Comparison of ENCODE assay signal across 24 mouse cellular contexts in the genomic region with DNA sequence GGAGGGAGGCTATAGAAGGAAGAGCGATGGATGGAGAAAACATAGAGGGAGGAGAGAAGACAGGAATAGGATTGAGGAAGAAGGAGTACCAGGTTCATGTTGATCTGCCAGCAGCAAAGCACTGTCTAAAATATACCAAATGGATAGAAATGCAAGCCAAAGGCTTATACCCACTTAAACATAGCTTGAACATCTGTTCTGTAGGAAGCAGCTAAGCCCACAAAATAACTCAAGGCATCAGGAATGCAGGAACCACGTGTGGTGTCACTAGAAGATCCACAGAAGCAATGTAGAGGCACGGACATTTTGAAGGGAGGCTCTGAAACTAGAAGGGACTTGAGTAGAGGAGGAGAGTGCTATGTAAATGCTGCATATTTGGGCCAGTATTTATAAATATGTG.
DNase-seq lines count a peak whose midpoint lies in the region; ATAC-seq lines count a peak whose summit lies in the region.
"Had no signal": no experiment of that assay in that cellular context is flagged by ENCODE, and none has a peak within 500 bp of the region (broad histone marks: within the 10 kb centered on the region; RNA-seq: fewer than 3 reads in every experiment).

No protein-coding gene starts in this region.

- no peaks in the 10 kb centered on the region for H3K36me3 ChIP-seq in forebrain, embryonic 16.5 days (ENCODE audit: control insufficient read depth, insufficient read depth)
- H3K36me3 ChIP-seq: embryonic facial prominence, embryonic 12.5 days; forebrain, embryonic 12.5 days; heart, embryonic 10.5 days; hindbrain, embryonic 12.5 days had no signal

- ATAC-seq in forebrain, embryonic 16.5 days: no peak
- ATAC-seq: activated CD4-positive, CD25-positive, alpha-beta regulatory T cell, adult 4 months; forebrain, postnatal 0 days; hindbrain, embryonic 16.5 days; inflammation-experienced regulatory T-cells, adult 6 months; Patski had no signal

- 0 out of 2 replicates have a peak, but pooled peaks cover 2% of the 10 kb centered on the region for H3K4me1 ChIP-seq in forebrain, embryonic 16.5 days (replicated peaks; ENCODE audit: control insufficient read depth, insufficient read depth, low read length)
- H3K4me1 ChIP-seq: embryonic facial prominence, embryonic 12.5 days; forebrain, embryonic 12.5 days; heart, embryonic 10.5 days; hindbrain, embryonic 12.5 days had no signal

- no peak overlapping the region for H3K4me2 ChIP-seq in forebrain, embryonic 16.5 days (ENCODE audit: low read length)
- H3K4me2 ChIP-seq: embryonic facial prominence, embryonic 12.5 days; forebrain, embryonic 12.5 days; hindbrain, embryonic 12.5 days had no signal

- no peaks in the 10 kb centered on the region for H3K9me3 ChIP-seq in forebrain, embryonic 16.5 days (ENCODE audit: control insufficient read depth, low read length)
- H3K9me3 ChIP-seq: embryonic facial prominence, embryonic 12.5 days; forebrain, embryonic 12.5 days; heart, embryonic 10.5 days; hindbrain, embryonic 12.5 days had no signal

- no peak overlapping the region for H3K9ac ChIP-seq in forebrain, embryonic 16.5 days (replicated peaks; ENCODE audit: low read depth, low read length)
- H3K9ac ChIP-seq: embryonic facial prominence, embryonic 12.5 days; forebrain, embryonic 12.5 days; forebrain, postnatal 0 days; hindbrain, embryonic 12.5 days had no signal

- H3K27ac ChIP-seq in forebrain, embryonic 16.5 days (ENCODE audit: low read length): no peak overlapping the region
- H3K27ac ChIP-seq: embryonic facial prominence, embryonic 12.5 days; forebrain, embryonic 12.5 days; heart, embryonic 10.5 days; hindbrain, embryonic 12.5 days had no signal

- 74% methylated on average over 3 of the region's 3 CpGs for WGBS in forebrain, embryonic 16.5 days

- no peaks in the 10 kb centered on the region for H3K27me3 ChIP-seq in forebrain, embryonic 16.5 days (replicated peaks; ENCODE audit: control insufficient read depth, insufficient read depth, low read length)
- H3K27me3 ChIP-seq: CH12.LX; embryonic facial prominence, embryonic 12.5 days; forebrain, embryonic 12.5 days; hindbrain, embryonic 12.5 days had no signal

- no peak overlapping the region for H3K4me3 ChIP-seq in forebrain, embryonic 16.5 days (replicated peaks; ENCODE audit: low read length)
- H3K4me3 ChIP-seq: embryonic facial prominence, embryonic 12.5 days; forebrain, embryonic 12.5 days; heart, embryonic 10.5 days; hindbrain, embryonic 12.5 days had no signal

- DNase-seq in frontal cortex, adult 2 months (ENCODE audit: extremely low spot score in 1 of 2, low spot score in 1 of 2): peak; percentile 50 to 57
- no peak for DNase-seq in frontal cortex, postnatal 10 days (ENCODE audit: low spot score in 2 of 2)
- DNase-seq in right cerebral cortex, adult 2 months (ENCODE audit: low spot score in 2 of 2): peak; percentile 15 to 21
- DNase-seq in right cerebral cortex, postnatal 4 days: no peak
- DNase-seq in right cerebral cortex, postnatal 25 days: peak; percentile 6
- no peak for DNase-seq in thymus, postnatal 4 days
- DNase-seq: adrenal gland, postnatal 14 days; cerebellum, adult 8-10 months; cerebellum, postnatal 14 days; embryo, embryonic 11 days; forebrain, postnatal 0 days; heart, adult 18-20 months; heart, postnatal 10 days; heart, postnatal 4 days had no signal

Comparison
In these comparisons a context has a peak if more than half of its experiments do, and no peak if none do; other contexts are left out.
1. DNase-seq: peak in frontal cortex, adult 2 months (2 of 2), right cerebral cortex, adult 2 months (2 of 2) and right cerebral cortex, postnatal 25 days (single experiment); none in frontal cortex, postnatal 10 days (0 of 2), right cerebral cortex, postnatal 4 days (single experiment) and thymus, postnatal 4 days (single experiment).